Mouse (Mus musculus) retina, embryonic 14.5 days (tissue): ENCODE data around the gene Ccno.
"Not testable (repeated sequence)": the region's sequence is repeated elsewhere in the genome, so short reads cannot be mapped to it uniquely, and the experiment has no call there.

ENCODE experiments used
- DNase-seq: peaks from one replicate; pipeline ENCODE4 v3.0.0-alpha.2; 2015; ENCODE audit warnings: low spot score

Gene Ccno

GRCm38 (mm10) chr13:113000576-113001318 lies 13.1 kb downstream of the Ccno start:
- no peak for DNase-seq

- peak; percentile 52 for DNase-seq
These were observed 25.1 kb downstream of the Ccno start for GRCm38 (mm10) chr13:113012683-113013082.

GRCm38 (mm10) chr13:113013174-113013953 lies 25.8 kb downstream of the Ccno start:
- not testable (repeated sequence) for DNase-seq

GRCm38 (mm10) chr13:113021521-113021920 lies 33.9 kb downstream of the Ccno start:
- DNase-seq, result no peak

GRCm38 (mm10) chr13:113022467-113022866 lies 34.9 kb downstream of the Ccno start:
- DNase-seq, result no peak

- no peak for DNase-seq
These were observed 35.9 kb downstream of the Ccno start for GRCm38 (mm10) chr13:113023274-113024143.

GRCm38 (mm10) chr13:113031351-113031750 lies 43.7 kb downstream of the Ccno start:
- no peak for DNase-seq

- peak; percentile 73 for DNase-seq
These were observed 44.4 kb downstream of the Ccno start for GRCm38 (mm10) chr13:113031792-113032571.

GRCm38 (mm10) chr13:113032831-113033230 lies 45.2 kb downstream of the Ccno start:
- DNase-seq, result no peak

- DNase-seq, result peak; percentile 66
These were observed 46.8 kb downstream of the Ccno start for GRCm38 (mm10) chr13:113034271-113034886.

GRCm38 (mm10) chr13:113034950-113035421 lies 47.4 kb downstream of the Ccno start, which contains the start of gene Cdc20b:
Gene Cdc20b (plus strand): TSS chr13:113035111.
- peak; percentile 61 for DNase-seq

GRCm38 (mm10) chr13:113035852-113036251 lies 48.2 kb downstream of the Ccno start:
- DNase-seq, result peak; percentile 96
